Mouse (Mus musculus) lung, embryonic 16.5 days (tissue): ENCODE results near the gene Olfr51. TPM values are rescaled to one million over a fixed set of nuclear protein-coding genes. Genes with fewer than 3 reads are reported as not detected.
"Not testable (repeated sequence)": the region's sequence is repeated elsewhere in the genome, so short reads cannot be mapped to it uniquely, and the experiment has no call there.

ENCODE experiments used
- ATAC-seq: fragments of 200-750 bp; cut with Nextera tagmentation; 2 replicates; pipeline ENCODE4 v1.8.0; 2017; ENCODE audit warnings: low read depth, mild to moderate bottlenecking, moderate library complexity
- H3K27ac ChIP-seq: fragments of 300-500 bp; sonication (generic); 2 replicates; pipeline ENCODE4 v1.5.1; 2014; ENCODE audit warnings: mild to moderate bottlenecking, control low read depth, low read length
- H3K27me3 ChIP-seq: fragments of 300-500 bp; sonication (generic); 2 replicates; pipeline ENCODE4 v1.6.1; 2014; ENCODE audit warnings: low read depth, low read length, mixed read lengths; ENCODE audit not compliant: control insufficient read depth, insufficient read depth
- H3K36me3 ChIP-seq: fragments of 300-500 bp; sonication (generic); 2 replicates; pipeline ENCODE4 v1.6.1; 2014; ENCODE audit warnings: low read length; ENCODE audit not compliant: control insufficient read depth, insufficient read depth
- H3K4me1 ChIP-seq: fragments of 300-500 bp; sonication (generic); replicated peaks from 2 replicates; pipeline ENCODE4 v1.6.1; 2014; ENCODE audit warnings: low read length, mixed read lengths; ENCODE audit not compliant: control insufficient read depth, insufficient read depth
- H3K4me2 ChIP-seq: fragments of 300-500 bp; sonication (generic); 2 replicates; pipeline ENCODE4 v1.6.1; 2014; ENCODE audit warnings: low read depth, low read length, control low read depth
- H3K4me3 ChIP-seq: fragments of 300-500 bp; sonication (generic); 2 replicates; pipeline ENCODE4 v1.5.1; 2014; ENCODE audit warnings: mild to moderate bottlenecking, low read length, control low read depth
- H3K9ac ChIP-seq: fragments of 300-500 bp; sonication (generic); 2 replicates; pipeline ENCODE4 v1.6.1; 2014; ENCODE audit warnings: low read length, control low read depth
- H3K9me3 ChIP-seq: fragments of 300-500 bp; sonication (generic); 2 replicates; pipeline ENCODE4 v1.6.1; 2016; ENCODE audit warnings: low read length; ENCODE audit not compliant: control insufficient read depth
- WGBS: fragments of 180-500 bp; shearing (Covaris S2); extraction: QIAGEN DNeasy Blood & Tissue Kit; methylation state at CpG from one replicate; pipeline ENCODE4 v1.1.7; 2014; 5-methylcytosine and 5-hydroxymethylcytosine counted together
- polyA plus RNA-seq: library from polyadenylated mRNA; unstranded; fragments of >200 nt; fragmentation: Nextera tagmentation; extraction: Ambion mirVana; gene quantifications from 2 replicates; pipeline ENCODE4 v1.2.1, GENCODE M21; 2015

Gene Olfr51
- polyA plus RNA-seq, 1 experiment from 2014 or later: not detected

GRCm38 (mm10) chr11:51029381-51029780 lies 26.0 kb downstream of the Olfr51 start:
- H3K27me3 ChIP-seq, ATAC-seq: not testable (repeated sequence)
- 79% methylated on average over 8 of the region's 8 CpGs for WGBS

GRCm38 (mm10) chr11:51030225-51030624 lies 26.8 kb downstream of the Olfr51 start:
- Histone ChIP-seq H3K4me1 (no peaks in the 10 kb centered on the region), H3K9me3 (no peaks in the 10 kb centered on the region), H3K9ac (no peak overlapping the region), H3K36me3 (no peaks in the 10 kb centered on the region), H3K27me3 (no peaks in the 10 kb centered on the region), H3K4me3 (no peak overlapping the region), H3K4me2 (no peak overlapping the region), H3K27ac (no peak overlapping the region)
- 73% methylated on average over 2 of the region's 2 CpGs for WGBS
- ATAC-seq: no peak

More at GRCm38 (mm10) chr11:51029381-51029780, 26.0 kb downstream of the Olfr51 start:
- H3K4me3 ChIP-seq, H3K9ac ChIP-seq, H3K36me3 ChIP-seq, H3K9me3 ChIP-seq, H3K27ac ChIP-seq, H3K4me2 ChIP-seq, H3K4me1 ChIP-seq: not testable (repeated sequence)

- Histone ChIP-seq H3K4me1 (no peaks in the 10 kb centered on the region), H3K27me3 (no peaks in the 10 kb centered on the region), H3K36me3 (no peaks in the 10 kb centered on the region), H3K27ac (no peak overlapping the region), H3K9me3 (no peaks in the 10 kb centered on the region), H3K4me2 (no peak overlapping the region), H3K4me3 (no peak overlapping the region), H3K9ac (no peak overlapping the region)
- 17% methylated on average over 1 of the region's 1 CpGs for whole genome bisulfite sequencing
- no peak for ATAC-seq
These were observed 29.5 kb downstream of the Olfr51 start for GRCm38 (mm10) chr11:51032851-51033250.

- not testable (repeated sequence) for H3K36me3 ChIP-seq, H3K4me3 ChIP-seq, H3K9ac ChIP-seq, H3K4me2 ChIP-seq, H3K27ac ChIP-seq, ATAC-seq, H3K27me3 ChIP-seq, H3K4me1 ChIP-seq, H3K9me3 ChIP-seq
These were observed 30.7 kb downstream of the Olfr51 start for GRCm38 (mm10) chr11:51034141-51034540.

GRCm38 (mm10) chr11:51035951-51036350 lies 32.6 kb downstream of the Olfr51 start:
- H3K9me3 ChIP-seq: no peaks in the 10 kb centered on the region
- H3K27ac ChIP-seq: no peak overlapping the region
- WGBS: 51% methylated on average over 2 of the region's 2 CpGs
- no peak overlapping the region for H3K4me3 ChIP-seq
- no peak overlapping the region for H3K4me2 ChIP-seq
- H3K4me1 ChIP-seq: no peaks in the 10 kb centered on the region
- H3K27me3 ChIP-seq: no peaks in the 10 kb centered on the region
- no peaks in the 10 kb centered on the region for H3K36me3 ChIP-seq
- ATAC-seq: no peak
- H3K9ac ChIP-seq: no peak overlapping the region

- not testable (repeated sequence) for H3K4me3 ChIP-seq, H3K27me3 ChIP-seq, H3K9ac ChIP-seq, H3K4me2 ChIP-seq, H3K9me3 ChIP-seq, H3K27ac ChIP-seq, ATAC-seq, H3K36me3 ChIP-seq, H3K4me1 ChIP-seq
- 57% methylated on average over 3 of the region's 3 CpGs for WGBS
These were observed 41.4 kb downstream of the Olfr51 start for GRCm38 (mm10) chr11:51044776-51045175.

GRCm38 (mm10) chr11:51047809-51048208 lies 44.4 kb downstream of the Olfr51 start, which contains the start of gene Olfr1375:
Olfr1375 (plus strand) TSS chr11:51048109.
- WGBS: 42% methylated on average over 3 of the region's 3 CpGs
- not testable (repeated sequence) for H3K9me3 ChIP-seq, H3K36me3 ChIP-seq, H3K9ac ChIP-seq, H3K27me3 ChIP-seq, H3K27ac ChIP-seq, H3K4me3 ChIP-seq, H3K4me2 ChIP-seq, ATAC-seq, H3K4me1 ChIP-seq

GRCm38 (mm10) chr11:51051678-51052077 lies 48.3 kb downstream of the Olfr51 start:
- H3K9ac ChIP-seq: no peak overlapping the region
- no peaks in the 10 kb centered on the region for H3K4me1 ChIP-seq
- H3K4me2 ChIP-seq: no peak overlapping the region
- no peak for ATAC-seq
- 51% methylated on average over 2 of the region's 2 CpGs for WGBS
- H3K36me3 ChIP-seq: no peaks in the 10 kb centered on the region
- no peak overlapping the region for H3K4me3 ChIP-seq
- H3K27ac ChIP-seq: no peak overlapping the region
- no peaks in the 10 kb centered on the region for H3K9me3 ChIP-seq
- no peaks in the 10 kb centered on the region for H3K27me3 ChIP-seq

GRCm38 (mm10) chr11:51053230-51053629 lies 49.8 kb downstream of the Olfr51 start:
- no peak for ATAC-seq
- H3K9ac ChIP-seq: no peak overlapping the region
- H3K27me3 ChIP-seq: no peaks in the 10 kb centered on the region
- no peaks in the 10 kb centered on the region for H3K9me3 ChIP-seq
- no peaks in the 10 kb centered on the region for H3K4me1 ChIP-seq
- no peak overlapping the region for H3K4me3 ChIP-seq
- H3K36me3 ChIP-seq: no peaks in the 10 kb centered on the region
- H3K4me2 ChIP-seq: no peak overlapping the region
- WGBS: 35% methylated on average over 3 of the region's 3 CpGs
- no peak overlapping the region for H3K27ac ChIP-seq

- peak within 1 kb of the TSS; percentile 87 for H3K9ac ChIP-seq
- H3K4me3 ChIP-seq: peak within 1 kb of the TSS; percentile 74
- H3K27me3 ChIP-seq: no peaks in the 10 kb centered on the region
- H3K36me3 ChIP-seq: peaks cover 5% of the 10 kb centered on the region; the same call in 1 of the 2 replicates
- H3K9me3 ChIP-seq: no peaks in the 10 kb centered on the region
- peaks cover 6% of the 10 kb centered on the region; the same call in 1 of the 2 replicates for H3K4me1 ChIP-seq
- H3K27ac ChIP-seq: peak within 1 kb of the TSS; percentile 43; the same call in 1 of the 2 replicates
- WGBS: under 1% methylated on average over 29 of the region's 32 CpGs
- H3K4me2 ChIP-seq: peak within 1 kb of the TSS; percentile 60
- ATAC-seq: peak; percentile 95
These were observed 55.8 kb downstream of the Olfr51 start, which contains the start of gene Zfp354a for GRCm38 (mm10) chr11:51059151-51059571. Zfp354a (plus strand) TSS chr11:51059257.
